Mouse (Mus musculus) myocyte (in vitro differentiated cells): Measurements from ENCODE around the gene Gm45716.

Experiments used
- CEBPB ChIP-seq: IDR thresholded peaks from 2 replicates; pipeline ENCODE4 v1.6.1; 2011; ENCODE audit warnings: mild to moderate bottlenecking, moderate library complexity; ENCODE audit not compliant: poor library complexity, insufficient read depth, severe bottlenecking
- MAX ChIP-seq: IDR thresholded peaks from one replicate; pipeline ENCODE4 v1.6.1; 2011; ENCODE audit warnings: low read depth, mild to moderate bottlenecking, control low read depth
- MYOG ChIP-seq, 3 experiments: IDR thresholded peaks; one replicate each; pipeline ENCODE4 v1.6.1; 2011; ENCODE audit warnings: control low read depth in 2 of 3, low read depth in 2 of 3, mild to moderate bottlenecking in 2 of 3; ENCODE audit not compliant: insufficient read length in 2 of 3, control insufficient read depth in 1 of 3, insufficient read depth in 1 of 3
- POLR2A ChIP-seq: IDR thresholded peaks from one replicate; pipeline ENCODE4 v1.6.1; 2011; ENCODE audit warnings: low read depth, mild to moderate bottlenecking, control low read depth, moderate library complexity; ENCODE audit not compliant: insufficient read length
- POLR2AphosphoS2 ChIP-seq: IDR thresholded peaks from one replicate; pipeline ENCODE4 v1.6.1; 2011; ENCODE audit warnings: low read depth, control low read depth; ENCODE audit not compliant: insufficient read length
- TCF12 ChIP-seq: IDR thresholded peaks from one replicate; pipeline ENCODE4 v1.6.1; 2011; ENCODE audit warnings: mild to moderate bottlenecking, control low read depth; ENCODE audit not compliant: poor library complexity, insufficient read depth, severe bottlenecking
- USF1 ChIP-seq: IDR thresholded peaks from one replicate; pipeline ENCODE4 v1.6.1; 2011; ENCODE audit warnings: low read depth, mild to moderate bottlenecking, control low read depth, moderate library complexity

- TF ChIP-seq MYOG (IDR thresholded peaks at IDR 0.05; ENCODE audit: control insufficient read depth in 1 of 3, insufficient read depth in 1 of 3, insufficient read length in 2 of 3, low read depth in 2 of 3) (no peak), MAX (no peak), POLR2A (no peak), TCF12 (no peak), POLR2AphosphoS2 (no peak), CEBPB (no peak), USF1 (no peak)
Observed at GRCm38 (mm10) chr11:90175634-90176300, 11.7 kb upstream of the Gm45716 start.
